13 mouse cellular contexts compared by ENCODE assay signal in genomic region chr6:115344513-115344912, GRCm38 (mm10). TPM values are rescaled to one million over a fixed set of nuclear protein-coding genes. Genes with fewer than 3 reads are reported as not detected.
DNase-seq lines count a peak whose midpoint lies in the region; ATAC-seq and TF ChIP-seq lines count a peak whose summit lies in the region.
"Had no signal": no experiment of that assay in that cellular context is flagged by ENCODE, and none has a peak within 500 bp of the region (broad histone marks: within the 10 kb centered on the region; RNA-seq: fewer than 3 reads in every experiment).

No protein-coding gene starts in this region.

- peak overlapping the region; percentile 28 for H3K4me2 ChIP-seq in heart, embryonic 13.5 days
- H3K4me2 ChIP-seq in midbrain, embryonic 14.5 days (ENCODE audit: low read length): no peak overlapping the region

- no peaks in the 10 kb centered on the region for H3K79me2 ChIP-seq in liver, adult 2 months (ENCODE audit: control insufficient read depth, insufficient read depth, low read length)

- intact Hi-C loops in left cerebral cortex, postnatal 25 days (cut with DNase I): no loop called here

- H3K9ac ChIP-seq in heart, embryonic 13.5 days: no peak overlapping the region
- no peak overlapping the region for H3K9ac ChIP-seq in midbrain, embryonic 14.5 days (replicated peaks; ENCODE audit: low read length)
- H3K9ac ChIP-seq in liver, adult 2 months (ENCODE audit: low read depth, low read length): no peak overlapping the region

- ATAC-seq in heart, embryonic 13.5 days (ENCODE audit: extremely low read depth, insufficient number of reproducible peaks, low FRiP score, low TSS enrichment): no peak
- no peak for ATAC-seq in midbrain, embryonic 14.5 days (ENCODE audit: low FRiP score, low TSS enrichment)
- no peak for ATAC-seq in monocyte, adult 5-6 weeks (replicated peaks; ENCODE audit: insufficient number of reproducible peaks, low FRiP score, low TSS enrichment, poor library complexity, severe bottlenecking)
- ATAC-seq: hindbrain, embryonic 16.5 days had no signal

- no peak overlapping the region for H3K27ac ChIP-seq in heart, embryonic 13.5 days (replicated peaks)
- H3K27ac ChIP-seq in midbrain, embryonic 10.5 days (replicated peaks): peak overlapping the region; percentile 23; the same call in 1 of the 2 replicates
- H3K27ac ChIP-seq in midbrain, embryonic 14.5 days (replicated peaks; ENCODE audit: low read depth, low read length): no peak overlapping the region
- H3K27ac ChIP-seq in liver, adult 2 months (replicated peaks; ENCODE audit: insufficient read depth, low read depth, low read length): no peak overlapping the region
- H3K27ac ChIP-seq: left cerebral cortex, adult 2 months had no signal

- H3K9me3 ChIP-seq in heart, embryonic 13.5 days: no peaks in the 10 kb centered on the region
- H3K9me3 ChIP-seq in midbrain, embryonic 10.5 days (replicated peaks): 0 out of 2 replicates have a peak, but pooled peaks cover 3% of the 10 kb centered on the region
- no peaks in the 10 kb centered on the region for H3K9me3 ChIP-seq in midbrain, embryonic 14.5 days (ENCODE audit: control insufficient read depth, low read length)

- H3K36me3 ChIP-seq in heart, embryonic 13.5 days: no peaks in the 10 kb centered on the region
- no peaks in the 10 kb centered on the region for H3K36me3 ChIP-seq in midbrain, embryonic 10.5 days
- H3K36me3 ChIP-seq in midbrain, embryonic 14.5 days (ENCODE audit: control insufficient read depth, insufficient read depth, low read length): no peaks in the 10 kb centered on the region
- H3K36me3 ChIP-seq in liver, adult 2 months (ENCODE audit: control insufficient read depth, insufficient read depth, low read length): no peaks in the 10 kb centered on the region

- no peaks in the 10 kb centered on the region for H3K27me3 ChIP-seq in heart, embryonic 13.5 days (replicated peaks)
- H3K27me3 ChIP-seq in midbrain, embryonic 10.5 days (ENCODE audit: low read depth, poor library complexity, severe bottlenecking): no peaks in the 10 kb centered on the region
- no peaks in the 10 kb centered on the region for H3K27me3 ChIP-seq in midbrain, embryonic 14.5 days (ENCODE audit: control insufficient read depth, insufficient read depth, low read length)
- no peaks in the 10 kb centered on the region for H3K27me3 ChIP-seq in liver, adult 2 months (ENCODE audit: control insufficient read depth, insufficient read depth, low read length)

- no peak for DNase-seq in heart, adult 18-20 months
- no peak for DNase-seq in midbrain, embryonic 10.5 days (ENCODE audit: low spot score)
- no peak for DNase-seq in midbrain, embryonic 14.5 days
- DNase-seq in liver, adult 2 months (ENCODE audit: extremely low read depth, low read depth, low spot score): peak; percentile 38
- no peak for DNase-seq in left cerebral cortex, postnatal 25 days (ENCODE audit: low spot score in 2 of 2)
- DNase-seq: adrenal gland, postnatal 25 days; cerebellum, adult 8-10 months; kidney, postnatal 4 days; thymus, postnatal 25 days had no signal

- no peak for TF ChIP-seq POLR2A in liver, adult 2 months (IDR thresholded peaks at IDR 0.05; ENCODE audit: extremely low read depth, insufficient read depth, low read length)

- no peak for TF ChIP-seq CTCF in liver, adult 2 months (IDR thresholded peaks at IDR 0.05; ENCODE audit: low read depth, low read length)

- peaks cover 14% of the 10 kb centered on the region for H3K4me1 ChIP-seq in heart, embryonic 13.5 days
- H3K4me1 ChIP-seq in midbrain, embryonic 10.5 days: peaks cover 16% of the 10 kb centered on the region
- no peaks in the 10 kb centered on the region for H3K4me1 ChIP-seq in midbrain, embryonic 14.5 days (ENCODE audit: control insufficient read depth, insufficient read depth, low read length)
- peaks cover 2% of the 10 kb centered on the region for H3K4me1 ChIP-seq in liver, adult 2 months (ENCODE audit: control insufficient read depth, insufficient read depth, low read length)

- no peak overlapping the region for H3K4me3 ChIP-seq in heart, embryonic 13.5 days
- peak overlapping the region; percentile 30 for H3K4me3 ChIP-seq in midbrain, embryonic 10.5 days
- no peak overlapping the region for H3K4me3 ChIP-seq in midbrain, embryonic 14.5 days (replicated peaks; ENCODE audit: low read depth, low read length)
- no peak overlapping the region for H3K4me3 ChIP-seq in liver, adult 2 months (ENCODE audit: insufficient read depth, low read depth, low read length)
- H3K4me3 ChIP-seq: left cerebral cortex, adult 2 months had no signal

- 35% methylated on average over 11 of the region's 11 CpGs for WGBS in heart, embryonic 13.5 days
- 30% methylated on average over 11 of the region's 11 CpGs for WGBS in midbrain, embryonic 10.5 days
- WGBS in midbrain, embryonic 14.5 days: 21% methylated on average over 11 of the region's 11 CpGs
- WGBS in liver, adult 2 months: 34% methylated on average over 11 of the region's 11 CpGs

RNA-seq across cellular contexts. Expression of gene Pparg, which starts 16.2 kb away (rescaled TPM):
- 1.0 and 1.5 TPM in 2 replicates for polyA plus RNA-seq in heart, embryonic 13.5 days (2015; fragmentation: Nextera tagmentation; extraction: Ambion mirVana)
- 10 to 100 TPM; 12.9 to 19.0 TPM for total RNA-seq in heart, adult 18-20 months (2021)
- 0.06 TPM in 1 of 2 replicates, not detected in the other for polyA plus RNA-seq in midbrain, embryonic 10.5 days (2016; fragmentation: Nextera tagmentation; extraction: Ambion mirVana)
- 0.36 and 0.77 TPM in 2 replicates for polyA plus RNA-seq in midbrain, embryonic 14.5 days (2014; fragmentation: Nextera tagmentation; extraction: Ambion mirVana)
- total RNA-seq in liver, adult 2 months (2014; rRNA removed): 8.5 and 8.9 TPM in 2 replicates
- polyA plus RNA-seq in liver, adult 2 months (2012; rRNA removed): 4.5 and 6.2 TPM in 2 replicates
- total RNA-seq in monocyte, adult 5-6 weeks (2017): 61.9 to 76.0 TPM (median 69.3 TPM) in 3 replicates
- 1 to 10 TPM; 5.5 to 6.2 TPM for total RNA-seq in left cerebral cortex, postnatal 25 days (2021)
